Mouse (Mus musculus) 3134 (cell line): ENCODE measurements around the gene Hat1.
A peak's percentile ranks its signal among the peaks of the same experiment; 100 is the strongest.

Experiments
- DNase-seq: peaks from one replicate; pipeline ENCODE4 v3.0.0-alpha.2; 2011; ENCODE audit warnings: low spot score; ENCODE audit not compliant: insufficient read length; ENCODE audit errors: extremely low read depth

Hat1 gene

GRCm38 (mm10) chr2:71374275-71375155 lies 14.2 kb upstream of the Hat1 start:
- DNase-seq = no peak

- DNase-seq = no peak
Observed at GRCm38 (mm10) chr2:71376433-71376906, 12.3 kb upstream of the Hat1 start.

GRCm38 (mm10) chr2:71377426-71377825 lies 11.3 kb upstream of the Hat1 start:
- DNase-seq = no peak

GRCm38 (mm10) chr2:71381962-71382361 lies 6.8 kb upstream of the Hat1 start:
- peak; percentile 15 for DNase-seq

DNA sequence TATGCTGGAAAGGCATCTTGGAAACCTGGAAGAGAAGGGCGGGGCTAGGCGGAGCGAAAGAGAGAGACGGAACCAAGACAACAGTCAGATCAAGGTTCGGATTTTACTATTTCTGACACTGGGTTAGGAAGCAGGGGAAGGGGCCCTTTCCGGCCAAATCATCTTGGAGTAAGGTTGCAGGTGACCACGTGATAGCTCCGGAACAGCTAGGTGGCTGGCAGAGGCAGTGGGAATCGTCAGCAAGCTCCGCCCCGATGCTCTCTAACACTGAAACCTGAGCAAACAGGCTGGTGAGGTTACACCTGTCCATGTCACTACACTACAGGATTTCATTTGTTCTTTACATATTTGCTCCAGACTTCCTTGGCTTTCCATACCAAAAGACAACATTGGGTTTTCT lies 4.9 kb upstream of the Hat1 start:
- DNase-seq = no peak

DNA sequence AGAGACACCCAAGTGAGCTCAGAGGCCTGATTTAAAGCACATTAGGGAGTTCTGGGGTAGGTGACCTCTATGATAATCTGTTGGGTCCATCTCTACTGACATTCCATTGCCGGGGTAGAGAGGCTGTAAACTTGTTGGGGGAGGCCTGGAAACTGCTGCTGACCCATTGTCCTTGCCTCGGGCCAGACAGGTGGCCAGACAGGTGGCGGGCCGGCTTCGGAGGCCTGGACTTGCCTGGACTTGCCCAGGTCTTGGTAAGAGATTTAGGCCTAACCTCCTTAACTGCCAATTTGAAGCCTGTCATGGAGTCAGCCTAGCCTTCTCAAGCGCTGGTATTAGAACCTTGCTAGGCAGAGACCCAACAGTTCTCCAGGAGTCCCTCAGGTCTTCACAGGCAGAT lies 992 bp upstream of the Hat1 start:
- DNase-seq = no peak

- no peak for DNase-seq
Observed at GRCm38 (mm10) chr2:71389864-71390263, 1.1 kb downstream of the Hat1 start.

- no peak for DNase-seq
Observed at GRCm38 (mm10) chr2:71405613-71406012, 16.9 kb downstream of the Hat1 start.

DNA sequence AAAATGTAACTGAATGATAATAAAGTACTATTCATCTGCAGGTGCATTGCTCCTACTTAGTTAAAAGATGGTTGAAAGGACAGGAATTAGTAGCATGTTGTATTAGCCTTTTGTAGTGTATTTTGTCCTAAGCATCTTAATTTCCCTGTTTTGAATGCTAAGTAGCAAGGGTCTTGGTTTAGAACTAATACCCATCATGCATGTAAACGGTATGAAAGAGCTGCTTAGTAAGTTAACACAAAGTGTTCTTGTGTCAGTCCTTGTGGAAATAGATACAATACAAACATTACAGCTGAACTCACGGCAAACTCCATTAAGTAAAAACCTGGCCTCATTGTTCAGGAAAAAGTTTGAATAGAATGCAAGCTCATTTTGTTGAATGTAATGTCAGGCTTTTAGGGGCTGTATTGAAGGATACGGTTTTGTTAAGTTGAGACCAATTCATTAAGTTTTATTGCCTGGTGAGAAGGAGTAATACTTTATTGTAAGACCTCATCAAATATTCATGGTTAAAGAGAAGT lies 30.1 kb downstream of the Hat1 start:
- DNase-seq = no peak

- DNase-seq = no peak
Observed at GRCm38 (mm10) chr2:71419408-71419807, 30.6 kb downstream of the Hat1 start.

- DNase-seq = no peak
Observed at GRCm38 (mm10) chr2:71420895-71421425, 32.2 kb downstream of the Hat1 start.

DNA sequence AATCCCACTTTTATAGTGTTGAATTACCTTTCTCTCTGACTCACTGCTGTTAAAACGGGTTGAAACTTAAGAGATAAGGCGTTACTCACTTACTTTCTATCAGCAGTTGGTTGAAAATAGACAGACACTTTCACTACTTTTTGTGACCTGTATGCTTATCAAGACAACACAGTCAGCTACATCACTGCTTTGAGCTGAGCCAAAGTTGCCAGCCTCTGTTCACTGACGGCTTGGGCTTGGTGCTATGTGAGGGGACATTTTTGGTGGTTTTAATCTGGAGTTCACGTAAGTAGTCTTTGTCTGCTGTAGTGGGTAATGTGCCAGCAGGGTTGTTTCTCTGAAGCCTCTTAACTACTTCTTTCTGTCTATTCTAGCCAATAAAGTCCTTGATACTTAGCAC lies 35.8 kb downstream of the Hat1 start:
- DNase-seq = no peak

DNA sequence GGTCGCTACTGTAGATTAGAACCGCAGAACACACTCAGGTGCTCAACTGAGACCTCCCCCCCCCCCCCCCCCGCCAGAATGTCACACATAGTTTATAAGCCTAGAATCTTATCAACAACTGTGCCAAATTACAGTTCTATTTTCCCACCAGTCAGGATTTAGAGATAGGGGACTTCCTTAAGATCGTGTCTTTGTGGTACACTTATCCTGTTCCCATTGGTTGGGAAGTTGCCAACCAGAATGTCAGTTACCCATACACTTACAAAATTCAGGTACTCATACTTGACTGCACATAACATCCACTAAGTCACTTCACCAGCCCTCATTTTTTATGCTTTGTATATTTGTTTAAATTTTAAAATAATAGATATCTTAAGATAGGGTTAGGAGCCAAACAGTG lies 46.7 kb downstream of the Hat1 start:
- DNase-seq = no peak

DNA sequence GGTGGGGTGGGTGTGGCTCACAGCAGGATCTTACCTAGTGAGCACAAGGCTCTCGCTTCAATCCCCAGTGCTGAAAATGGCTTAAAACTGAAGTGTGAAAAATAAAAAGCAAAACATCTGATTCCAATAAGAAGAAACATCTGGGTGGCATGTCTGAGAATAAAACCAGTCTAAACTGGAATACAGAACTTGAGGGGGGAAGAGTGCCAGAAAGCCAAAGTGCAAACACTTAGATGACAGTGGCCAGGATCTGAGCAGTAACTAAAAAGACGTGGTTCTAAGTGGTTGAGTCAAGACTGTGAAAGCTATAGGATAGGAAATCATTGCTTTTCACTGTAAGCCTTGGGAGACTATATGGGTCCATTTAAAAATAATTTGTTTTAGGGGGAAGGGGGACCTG lies 54.6 kb downstream of the Hat1 start:
- DNase-seq = no peak

GRCm38 (mm10) chr2:71445536-71446196 lies 56.9 kb downstream of the Hat1 start:
- no peak for DNase-seq

- no peak for DNase-seq
Observed at GRCm38 (mm10) chr2:71449604-71450003, 60.8 kb downstream of the Hat1 start.

DNA sequence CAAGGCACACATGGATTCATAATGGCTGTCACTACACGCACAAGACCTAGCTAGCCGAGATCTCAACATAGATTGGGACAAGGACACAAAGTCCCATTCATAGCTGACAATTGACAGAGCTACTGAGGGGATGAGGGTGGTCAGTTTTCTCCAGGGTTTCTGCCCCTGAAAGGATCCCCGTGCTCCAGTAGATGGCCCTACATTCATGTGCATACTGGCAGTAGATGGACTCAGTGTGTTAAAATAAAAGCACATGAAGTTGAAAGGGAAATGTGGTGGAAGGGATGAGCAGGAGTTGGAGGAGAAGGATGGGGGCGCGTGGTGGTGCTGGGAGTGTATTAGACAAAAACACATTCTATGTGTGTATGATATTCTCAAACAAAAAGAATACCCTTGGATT lies 63.0 kb downstream of the Hat1 start:
- no peak for DNase-seq

DNA sequence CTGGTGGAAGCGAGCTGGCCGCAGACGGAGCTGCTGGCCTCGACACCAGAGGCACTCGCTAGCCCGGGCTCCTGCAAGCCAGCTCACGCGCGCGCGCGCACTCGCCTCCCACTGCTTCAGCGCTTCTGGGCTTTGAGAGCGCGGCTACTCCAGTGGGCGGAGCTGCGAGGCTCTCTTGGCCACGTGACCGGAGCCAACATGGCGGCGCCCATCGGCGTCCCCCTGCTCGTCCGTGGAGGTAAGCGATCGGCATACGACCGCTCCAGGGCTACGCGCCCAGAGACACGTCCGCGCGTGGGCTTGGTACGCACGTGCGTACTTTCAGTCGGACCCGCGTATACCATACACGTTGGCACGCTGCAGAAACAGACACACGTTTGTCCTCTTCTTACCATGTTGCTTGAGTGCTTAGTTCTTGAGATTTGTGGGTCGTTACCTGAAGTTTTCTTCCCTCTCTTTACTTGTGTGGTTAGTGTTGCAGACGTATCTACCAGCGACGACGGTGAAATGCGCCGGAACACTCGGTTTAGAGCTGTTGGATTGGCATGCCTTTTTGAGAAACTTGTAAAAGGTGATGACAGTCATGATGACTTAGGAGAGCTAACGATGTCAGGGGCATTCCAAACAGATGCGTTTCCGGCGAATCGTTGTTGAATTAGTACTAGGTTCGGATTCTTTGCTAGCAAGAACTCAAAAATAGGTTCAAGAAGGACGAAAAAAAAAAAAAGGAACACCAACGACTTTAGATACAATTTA lies 64.6 kb downstream of the Hat1 start, which contains the start of gene Metap1d:
Metap1d (plus strand) TSS at position 116 of the 756 bp plus-strand sequence.
- DNase-seq = peak; percentile 95

GRCm38 (mm10) chr2:71453917-71454260 lies 65.1 kb downstream of the Hat1 start:
- no peak for DNase-seq

GRCm38 (mm10) chr2:71458624-71459023 lies 69.9 kb downstream of the Hat1 start:
- no peak for DNase-seq

- no peak for DNase-seq
Observed at GRCm38 (mm10) chr2:71459659-71460058, 70.9 kb downstream of the Hat1 start.
